Mouse (Mus musculus) lung, adult 2 months (tissue): ENCODE measurements around the gene Eif4a1. TPM values are rescaled to one million over a fixed set of nuclear protein-coding genes. Genes with fewer than 3 reads are reported as not detected.

ENCODE experiments used
- DNase-seq: peaks from one replicate; pipeline ENCODE4 v3.0.0; 2022
- H3K4me1 ChIP-seq: fragments of 200-500 bp; 2 replicates; pipeline ENCODE4 v1.6.1; 2011; ENCODE audit warnings: low read length; ENCODE audit not compliant: control insufficient read depth, insufficient read depth
- H3K4me3 ChIP-seq: fragments of 200-500 bp; replicated peaks from 2 replicates; pipeline ENCODE3; 2011; ENCODE audit warnings: low read depth, mild to moderate bottlenecking, control low read depth, low read length; ENCODE audit errors: extremely low read depth
- CTCF ChIP-seq: fragments of 200-500 bp; IDR thresholded peaks from 2 replicates; pipeline ENCODE4 v1.5.1; 2011; ENCODE audit warnings: mild to moderate bottlenecking, low read length, control low read depth; ENCODE audit not compliant: insufficient read depth
- POLR2A ChIP-seq: fragments of 200-500 bp; IDR thresholded peaks from 2 replicates; pipeline ENCODE4 v1.6.1; 2011; ENCODE audit warnings: low read depth, mild to moderate bottlenecking, control low read depth, low read length, borderline replicate concordance; ENCODE audit errors: extremely low read depth
- WGBS: fragments of 180-500 bp; shearing (Covaris S2); methylation state at CpG from one replicate; pipeline ENCODE4 v1.1.7; 2018; 5-methylcytosine and 5-hydroxymethylcytosine counted together
- polyA plus RNA-seq: library from polyadenylated mRNA; depleted of rRNA; stranded (reverse); fragments of >200 nt; gene quantifications from 2 replicates; pipeline ENCODE4 v1.2.3, GENCODE M21; 2012; rRNA removed

Eif4a1 gene
- polyA plus RNA-seq, 1 experiment = 265 TPM

GRCm38 (mm10) chr11:69622406-69622805 lies 49.8 kb downstream of the Eif4a1 start:
- 44% methylated on average over 6 of the region's 6 CpGs for WGBS

GRCm38 (mm10) chr11:69621571-69622268 lies 50.5 kb downstream of the Eif4a1 start, which contains the start of gene Sat2:
TSS of gene Sat2 (plus strand) at chr11:69622024.
- Histone ChIP-seq H3K4me3 (peak within 1 kb of the TSS; percentile 80), H3K4me1 (no peaks in the 10 kb centered on the region; the same call in 1 of the 2 replicates)
- WGBS = 3% methylated on average over 20 of the region's 20 CpGs
- DNase-seq = peak; percentile 57
- TF ChIP-seq CTCF (no peak), POLR2A (peak; percentile 14; the same call in 1 of the 2 replicates)

More at GRCm38 (mm10) chr11:69622406-69622805, 49.8 kb downstream of the Eif4a1 start:
- DNase-seq = no peak
- no peak for TF ChIP-seq POLR2A
- TF ChIP-seq CTCF = no peak
- H3K4me3 ChIP-seq = peak overlapping the region; percentile 80
- no peaks in the 10 kb centered on the region; the same call in 1 of the 2 replicates for H3K4me1 ChIP-seq

DNA sequence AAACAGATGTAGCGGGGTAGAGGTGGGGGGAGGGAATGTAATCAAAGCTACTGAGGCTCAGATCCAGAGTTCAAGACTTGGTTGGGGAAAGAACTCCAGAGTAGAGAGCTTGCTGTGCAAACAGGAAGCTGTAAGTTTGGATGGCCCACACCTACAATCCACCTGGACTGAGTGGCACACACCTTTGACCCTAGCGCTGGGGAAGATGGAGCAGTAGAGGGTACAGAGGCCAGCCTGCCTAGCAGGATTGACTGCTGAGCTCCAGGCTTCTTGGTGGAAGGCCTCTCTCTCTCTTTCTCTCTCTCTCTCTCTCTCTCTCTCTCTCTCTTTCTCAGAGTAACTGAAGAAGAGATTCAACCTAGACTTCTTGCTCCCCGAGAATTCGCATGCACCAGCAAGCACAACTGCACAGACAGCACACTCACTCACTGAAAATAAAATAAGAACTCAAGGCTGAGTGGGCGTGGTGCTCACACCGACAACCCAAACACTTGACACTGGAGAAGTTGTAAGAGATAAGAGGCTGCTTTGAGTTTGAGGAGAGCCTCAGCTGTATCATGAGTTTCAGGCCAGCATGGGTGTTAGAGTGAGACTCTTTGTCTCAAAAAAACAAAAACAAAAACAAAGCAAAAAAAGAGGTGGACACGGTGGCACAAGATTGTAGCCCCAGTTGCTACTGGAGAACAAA lies 51.7 kb downstream of the Eif4a1 start:
- no peak overlapping the region for H3K4me3 ChIP-seq
- no peaks in the 10 kb centered on the region; the same call in 1 of the 2 replicates for H3K4me1 ChIP-seq
- 67% methylated on average over 7 of the region's 7 CpGs for WGBS
- TF ChIP-seq POLR2A (no peak), CTCF (no peak)
- no peak for DNase-seq

- TF ChIP-seq POLR2A = no peak
- Histone ChIP-seq H3K4me1 (no peaks in the 10 kb centered on the region; the same call in 1 of the 2 replicates), H3K4me3 (no peak within 1 kb of the TSS)
- no peak for DNase-seq
- WGBS = 65% methylated on average over 5 of the region's 5 CpGs
Observed at GRCm38 (mm10) chr11:69617805-69618204, 54.4 kb downstream of the Eif4a1 start, which contains the start of gene Shbg. TSS of gene Shbg (minus strand) at chr11:69617905.

Other genes starting within 250 kb of the Eif4a1 start
- 3.1 TPM in 2 replicates for gene Dnah2, start 123.3 kb downstream of the Eif4a1 start, polyA plus RNA-seq
- gene Efnb3, start 112.2 kb downstream of the Eif4a1 start, polyA plus RNA-seq = 0.88 and 1.0 TPM in 2 replicates
- 11.9 and 15.0 TPM in 2 replicates for gene Wrap53, start 92.2 kb downstream of the Eif4a1 start, polyA plus RNA-seq
- 66.8 and 75.0 TPM in 2 replicates for gene Trp53, start 92.1 kb downstream of the Eif4a1 start, polyA plus RNA-seq
- 8.4 and 15.9 TPM in 2 replicates for gene Atp1b2, start 66.5 kb downstream of the Eif4a1 start, polyA plus RNA-seq
- gene Shbg, start 54.5 kb downstream of the Eif4a1 start, polyA plus RNA-seq = not detected in 2 replicates
- 3.4 and 6.1 TPM in 2 replicates for gene Sat2, start 50.4 kb downstream of the Eif4a1 start, polyA plus RNA-seq
- gene Fxr2, start 39.4 kb downstream of the Eif4a1 start, polyA plus RNA-seq = 54.4 and 66.9 TPM in 2 replicates
- gene Sox15, start 17.1 kb downstream of the Eif4a1 start, polyA plus RNA-seq = 0.14 and 5.5 TPM in 2 replicates
- gene Mpdu1, start 9.8 kb downstream of the Eif4a1 start, polyA plus RNA-seq = 67.3 and 88.1 TPM in 2 replicates
- 65.6 and 82.8 TPM in 2 replicates for gene Cd68, start 6.3 kb downstream of the Eif4a1 start, polyA plus RNA-seq
- gene Senp3, start 9.7 kb upstream of the Eif4a1 start, polyA plus RNA-seq = 43.6 and 55.0 TPM in 2 replicates
- 16.2 and 21.3 TPM in 2 replicates for gene Tnfsf13, start 13.4 kb upstream of the Eif4a1 start, polyA plus RNA-seq
- 84.2 and 98.8 TPM in 2 replicates for gene Tnfsf12, start 23.4 kb upstream of the Eif4a1 start, polyA plus RNA-seq
- gene Tnfsfm13, start 23.7 kb upstream of the Eif4a1 start, polyA plus RNA-seq = 12.7 and 20.0 TPM in 2 replicates
- gene Polr2a, start 86.2 kb upstream of the Eif4a1 start, polyA plus RNA-seq = 32.0 and 51.1 TPM in 2 replicates
- gene Slc35g3, start 89.5 kb upstream of the Eif4a1 start, polyA plus RNA-seq = 1.4 and 2.3 TPM in 2 replicates
- 104 and 106 TPM in 2 replicates for gene Zbtb4, start 93.5 kb upstream of the Eif4a1 start, polyA plus RNA-seq
- 31.5 and 38.0 TPM in 2 replicates for gene Chrnb1, start 123.5 kb upstream of the Eif4a1 start, polyA plus RNA-seq
- gene Fgf11, start 129.4 kb upstream of the Eif4a1 start, polyA plus RNA-seq = 6.9 and 8.0 TPM in 2 replicates
- 9.4 and 9.5 TPM in 2 replicates for gene Tmem102, start 133.2 kb upstream of the Eif4a1 start, polyA plus RNA-seq
- not detected in 2 replicates for gene Gm39566, start 142.9 kb upstream of the Eif4a1 start, polyA plus RNA-seq
- not detected in 2 replicates for gene Spem2, start 146.0 kb upstream of the Eif4a1 start, polyA plus RNA-seq
- 0.15 and 0.41 TPM in 2 replicates for gene Spem1, start 149.8 kb upstream of the Eif4a1 start, polyA plus RNA-seq
- gene Nlgn2, start 165.4 kb upstream of the Eif4a1 start, polyA plus RNA-seq = 32.3 and 42.0 TPM in 2 replicates
- 151 and 173 TPM in 2 replicates for gene Tmem256, start 166.1 kb upstream of the Eif4a1 start, polyA plus RNA-seq
- gene Plscr3, start 174.0 kb upstream of the Eif4a1 start, polyA plus RNA-seq = 192 and 225 TPM in 2 replicates
- 14.4 and 17.4 TPM in 2 replicates for gene Tnk1, start 186.3 kb upstream of the Eif4a1 start, polyA plus RNA-seq
- not detected in 2 replicates for gene Tmem95, start 205.6 kb upstream of the Eif4a1 start, polyA plus RNA-seq
- gene Kctd11, start 209.0 kb upstream of the Eif4a1 start, polyA plus RNA-seq = 12.6 and 19.1 TPM in 2 replicates
- gene Acap1, start 223.1 kb upstream of the Eif4a1 start, polyA plus RNA-seq = 11.2 and 14.3 TPM in 2 replicates
- 0.65 and 1.4 TPM in 2 replicates for gene 2810408A11Rik, start 228.6 kb upstream of the Eif4a1 start, polyA plus RNA-seq
- gene Neurl4, start 228.6 kb upstream of the Eif4a1 start, polyA plus RNA-seq = 47.7 and 58.1 TPM in 2 replicates
- gene Gps2, start 241.5 kb upstream of the Eif4a1 start, polyA plus RNA-seq = 104 and 112 TPM in 2 replicates
- gene Eif5a, start 249.5 kb upstream of the Eif4a1 start, polyA plus RNA-seq = 216 and 372 TPM in 2 replicates